Mouse (Mus musculus) heart, embryonic 11.5 days (tissue): Measurements from ENCODE around the gene Cacna1s. TPM values are rescaled to one million over a fixed set of nuclear protein-coding genes. Genes with fewer than 3 reads are reported as not detected.

ENCODE experiments used
- ATAC-seq: fragments of 200-750 bp; cut with Nextera tagmentation; replicated peaks from 2 replicates; pipeline ENCODE4 v1.8.0; 2017; ENCODE audit warnings: moderate library complexity; ENCODE audit not compliant: insufficient number of reproducible peaks, low FRiP score, low TSS enrichment
- H3K27ac ChIP-seq: fragments of 300-500 bp; sonication (generic); 2 replicates; pipeline ENCODE4 v1.5.1; 2014; ENCODE audit warnings: mild to moderate bottlenecking, low read depth, low read length
- H3K27me3 ChIP-seq: fragments of 300-500 bp; sonication (generic); 2 replicates; pipeline ENCODE4 v1.6.1; 2014; ENCODE audit warnings: mild to moderate bottlenecking, low read length, mixed read lengths; ENCODE audit not compliant: control insufficient read depth, insufficient read depth
- H3K36me3 ChIP-seq: fragments of 300-500 bp; sonication (generic); 2 replicates; pipeline ENCODE4 v1.6.1; 2014; ENCODE audit warnings: mild to moderate bottlenecking, low read length, moderate library complexity, mixed read lengths; ENCODE audit not compliant: control insufficient read depth, insufficient read depth
- H3K4me1 ChIP-seq: fragments of 300-500 bp; sonication (generic); 2 replicates; pipeline ENCODE4 v1.6.1; 2014; ENCODE audit warnings: low read length; ENCODE audit not compliant: control insufficient read depth, insufficient read depth
- H3K4me2 ChIP-seq: fragments of 300-500 bp; sonication (generic); 2 replicates; pipeline ENCODE4 v1.6.1; 2014; ENCODE audit warnings: mild to moderate bottlenecking, moderate library complexity
- H3K4me3 ChIP-seq: fragments of 300-500 bp; sonication (generic); 2 replicates; pipeline ENCODE4 v1.5.1; 2014; ENCODE audit warnings: low read depth, low read length
- H3K9ac ChIP-seq: fragments of 300-500 bp; sonication (generic); 2 replicates; pipeline ENCODE4 v1.6.1; 2014; ENCODE audit warnings: mild to moderate bottlenecking, low read depth, low read length, moderate library complexity
- H3K9me3 ChIP-seq: fragments of 300-500 bp; sonication (generic); replicated peaks from 2 replicates; pipeline ENCODE4 v1.6.1; 2016; ENCODE audit warnings: low read length; ENCODE audit not compliant: control insufficient read depth
- WGBS: fragments of 180-500 bp; shearing (Covaris S2); extraction: QIAGEN DNeasy Blood & Tissue Kit; methylation state at CpG from one replicate; pipeline ENCODE4 v1.1.7; 2014; ENCODE audit not compliant: insufficient replicate concordance; 5-methylcytosine and 5-hydroxymethylcytosine counted together
- polyA plus RNA-seq: library from polyadenylated mRNA; unstranded; fragments of >200 nt; fragmentation: Nextera tagmentation; extraction: Ambion mirVana; gene quantifications from 2 replicates; pipeline ENCODE4 v1.2.1, GENCODE M21; 2014

The Cacna1s gene
- polyA plus RNA-seq, 1 experiment from 2014 or later = 0.79 TPM

DNA sequence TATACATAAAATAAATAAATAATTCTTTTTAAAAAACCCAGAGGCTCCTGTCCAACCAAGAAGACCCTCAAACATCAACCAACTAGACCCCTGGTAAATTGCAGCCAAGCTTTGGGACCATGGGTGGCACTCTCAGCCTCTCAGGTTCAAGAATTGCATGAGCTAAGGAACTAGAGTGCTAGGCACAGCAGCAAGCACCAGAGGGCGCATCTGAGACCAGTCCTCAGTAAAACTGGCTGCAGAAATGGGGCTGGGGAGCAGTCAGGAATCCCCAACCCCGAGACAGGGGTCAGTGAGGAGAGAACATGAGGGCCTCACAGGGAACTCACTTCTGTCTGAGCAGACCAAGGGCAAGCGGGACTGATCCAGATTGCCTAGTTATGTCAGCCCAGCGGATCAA, 6.8 kb upstream of the Cacna1s start:
- Histone ChIP-seq H3K36me3 (no peaks in the 10 kb centered on the region), H3K27me3 (peaks cover 29% of the 10 kb centered on the region), H3K9me3 (no peaks in the 10 kb centered on the region), H3K4me1 (peaks cover 6% of the 10 kb centered on the region), H3K4me3 (no peak overlapping the region), H3K27ac (no peak overlapping the region), H3K4me2 (no peak overlapping the region), H3K9ac (no peak overlapping the region)
- no peak for ATAC-seq
- 13% methylated on average over 4 of the region's 4 CpGs for WGBS

DNA sequence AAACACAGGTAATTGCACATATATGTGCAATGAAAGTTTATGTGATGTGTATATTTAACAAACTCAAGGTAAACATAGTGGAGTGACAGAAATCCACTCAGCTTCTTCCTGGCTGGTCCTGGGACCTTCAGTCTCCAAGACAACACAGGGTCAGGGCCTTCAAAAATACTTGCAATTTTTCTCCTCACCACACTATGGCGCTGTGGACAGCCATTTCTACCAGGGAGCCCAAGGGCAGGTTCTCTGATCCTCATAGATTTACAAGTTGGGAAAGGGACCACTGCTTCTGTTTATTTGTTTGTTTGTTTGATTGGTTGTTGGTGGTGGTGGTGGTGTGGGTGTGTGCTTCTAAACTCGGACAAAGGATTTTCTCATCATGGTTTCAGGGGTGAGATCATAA, 5.1 kb upstream of the Cacna1s start:
- Histone ChIP-seq H3K9ac (no peak overlapping the region), H3K36me3 (no peaks in the 10 kb centered on the region), H3K4me2 (no peak overlapping the region), H3K27me3 (peaks cover 39% of the 10 kb centered on the region), H3K27ac (no peak overlapping the region), H3K4me3 (no peak overlapping the region), H3K9me3 (no peaks in the 10 kb centered on the region), H3K4me1 (peaks cover 16% of the 10 kb centered on the region)
- no peak for ATAC-seq
- 3% methylated on average over 2 of the region's 2 CpGs for WGBS

DNA sequence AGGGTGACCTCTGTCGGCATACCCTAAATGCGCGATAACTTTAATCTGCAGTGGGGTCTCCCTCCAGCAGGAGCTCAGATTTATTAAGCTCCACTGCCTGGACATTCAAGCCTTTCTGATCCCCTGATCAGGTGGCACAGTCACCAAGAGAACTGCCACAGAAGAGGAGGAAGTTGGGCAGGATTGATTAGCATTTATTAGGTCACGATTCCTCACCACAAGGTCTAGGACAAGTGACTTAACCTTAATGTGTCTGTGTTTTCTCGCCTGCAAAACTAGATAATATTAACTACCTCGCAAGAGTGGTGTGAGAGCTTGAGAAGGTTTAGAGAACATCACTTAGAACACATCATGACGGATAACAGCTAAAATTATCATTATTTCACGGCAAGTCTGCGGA, 4.7 kb upstream of the Cacna1s start:
- Histone ChIP-seq H3K9ac (no peak overlapping the region), H3K36me3 (no peaks in the 10 kb centered on the region), H3K9me3 (no peaks in the 10 kb centered on the region), H3K27me3 (peaks cover 41% of the 10 kb centered on the region), H3K27ac (no peak overlapping the region), H3K4me3 (no peak overlapping the region), H3K4me2 (no peak overlapping the region), H3K4me1 (peaks cover 16% of the 10 kb centered on the region)
- no peak for ATAC-seq
- 65% methylated on average over 9 of the region's 9 CpGs for WGBS

DNA sequence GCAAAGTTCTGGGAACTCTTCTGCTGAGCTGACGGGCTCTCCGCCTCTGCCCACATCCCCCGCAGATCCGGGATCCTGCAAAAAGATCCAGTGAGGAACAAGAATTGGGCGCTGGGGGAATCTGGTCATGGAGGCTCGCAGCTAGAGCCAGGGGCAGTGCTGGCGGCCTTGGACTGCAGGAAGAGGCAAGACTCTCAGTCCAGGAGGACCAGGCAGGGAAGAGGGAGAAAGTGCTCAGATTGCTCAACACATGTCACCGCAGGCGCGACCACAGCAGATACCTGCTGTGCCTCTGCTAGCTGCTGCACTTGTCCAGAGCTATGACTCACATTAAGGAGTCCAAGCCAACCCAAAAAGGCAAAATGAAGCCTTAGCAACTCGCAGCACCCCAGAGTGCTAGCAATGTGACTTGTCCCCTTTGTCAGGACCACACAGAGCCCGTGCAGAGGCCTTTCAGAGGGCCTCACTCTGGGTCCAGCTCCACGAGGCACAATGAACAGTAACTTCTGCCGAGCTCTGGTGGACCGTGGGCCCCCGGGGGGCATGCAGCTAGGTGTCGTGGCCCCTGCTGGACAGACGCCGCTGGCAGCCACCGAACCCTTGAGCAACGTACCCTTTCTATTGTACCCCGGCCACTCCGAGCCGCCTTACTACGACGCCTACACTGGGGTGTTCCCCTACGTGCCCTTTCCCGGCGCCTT, 2.1 kb upstream of the Cacna1s start, which contains the start of gene Ascl5:
TSS of gene Ascl5 (plus strand) at position 493 of the 701 bp plus-strand sequence.
- Histone ChIP-seq H3K4me2 (peak within 1 kb of the TSS; percentile 64), H3K27me3 (peaks cover 39% of the 10 kb centered on the region), H3K9ac (no peak within 1 kb of the TSS), H3K4me3 (peak within 1 kb of the TSS; percentile 31), H3K27ac (no peak within 1 kb of the TSS), H3K36me3 (no peaks in the 10 kb centered on the region), H3K4me1 (peaks cover 16% of the 10 kb centered on the region), H3K9me3 (no peaks in the 10 kb centered on the region)
- ATAC-seq = no peak
- 19% methylated on average over 29 of the region's 29 CpGs for WGBS

DNA sequence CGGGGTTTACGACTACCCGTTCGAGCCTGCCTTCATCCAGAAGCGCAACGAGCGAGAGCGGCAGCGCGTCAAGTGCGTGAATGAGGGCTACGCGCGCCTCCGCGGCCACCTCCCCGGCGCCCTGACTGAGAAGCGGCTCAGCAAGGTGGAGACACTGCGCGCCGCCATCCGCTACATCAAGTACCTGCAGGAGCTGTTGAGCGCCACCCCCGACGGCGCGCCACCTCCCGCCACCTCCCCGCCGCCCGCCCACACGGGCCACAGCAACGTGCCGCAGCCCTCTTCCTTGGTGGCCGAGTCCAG, 1.6 kb upstream of the Cacna1s start:
- WGBS = 1% methylated on average over 36 of the region's 36 CpGs
- Histone ChIP-seq H3K27me3 (peaks cover 39% of the 10 kb centered on the region), H3K9me3 (no peaks in the 10 kb centered on the region), H3K4me3 (peak overlapping the region; percentile 31), H3K36me3 (no peaks in the 10 kb centered on the region), H3K9ac (no peak overlapping the region), H3K27ac (no peak overlapping the region), H3K4me2 (peak overlapping the region; percentile 64), H3K4me1 (peaks cover 16% of the 10 kb centered on the region)
- 0 out of 2 replicates have a peak, but pooled peaks have one; percentile 15 for ATAC-seq

DNA sequence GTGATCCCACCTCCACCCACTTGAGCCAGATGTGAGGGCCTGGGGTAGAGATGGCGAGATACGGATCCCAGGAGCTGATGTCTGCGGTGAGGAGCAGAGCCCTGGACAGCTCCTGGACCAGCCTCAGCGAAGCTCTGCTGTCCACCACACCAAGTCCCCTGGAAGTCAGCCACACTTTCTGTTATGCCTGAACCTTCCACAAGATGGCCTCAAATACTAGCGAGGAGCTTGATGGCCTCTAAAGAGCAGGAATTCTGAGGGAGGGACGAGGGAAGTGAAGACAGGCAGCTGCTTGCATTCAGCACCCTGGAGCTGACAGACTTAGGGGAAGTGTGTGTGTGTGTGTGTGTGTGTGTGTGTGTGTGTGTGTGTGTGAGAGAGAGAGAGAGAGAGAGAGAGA, 1.1 kb upstream of the Cacna1s start:
- Histone ChIP-seq H3K27ac (no peak overlapping the region), H3K9ac (no peak overlapping the region), H3K4me3 (peak overlapping the region; percentile 31; the same call in 1 of the 2 replicates), H3K27me3 (peaks cover 39% of the 10 kb centered on the region), H3K9me3 (no peaks in the 10 kb centered on the region), H3K36me3 (no peaks in the 10 kb centered on the region), H3K4me2 (peak overlapping the region; percentile 64), H3K4me1 (peaks cover 16% of the 10 kb centered on the region)
- peak; percentile 25; the same call in 1 of the 2 replicates for ATAC-seq
- 0% methylated on average over 6 of the region's 6 CpGs for WGBS

DNA sequence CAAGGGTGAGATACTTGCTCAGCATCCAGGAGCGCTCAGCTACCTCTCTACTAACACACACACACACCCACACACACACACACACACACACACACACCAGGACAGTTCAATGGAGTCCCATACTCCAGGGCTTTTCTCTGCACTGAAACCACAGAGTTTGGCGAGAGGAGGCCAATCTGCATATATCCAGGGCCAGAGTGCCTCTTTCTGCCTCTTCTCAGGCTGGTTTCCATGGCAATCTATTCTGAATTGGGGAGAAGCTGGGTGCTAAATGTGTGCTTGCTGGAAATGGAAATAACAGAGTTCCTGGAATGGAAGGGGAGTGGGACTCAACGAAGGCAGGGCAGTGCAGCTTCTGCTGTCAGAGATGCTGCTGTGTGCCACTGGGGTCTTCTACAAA, 3.2 kb downstream of the Cacna1s start:
- peaks cover 15% of the 10 kb centered on the region for H3K27me3 ChIP-seq
- ATAC-seq = no peak
- peaks cover 10% of the 10 kb centered on the region for H3K4me1 ChIP-seq
- H3K4me2 ChIP-seq = no peak overlapping the region
- no peak overlapping the region for H3K4me3 ChIP-seq
- no peaks in the 10 kb centered on the region for H3K9me3 ChIP-seq
- no peaks in the 10 kb centered on the region for H3K36me3 ChIP-seq
- WGBS = 68% methylated on average over 3 of the region's 3 CpGs
- no peak overlapping the region for H3K9ac ChIP-seq
- no peak overlapping the region for H3K27ac ChIP-seq

DNA sequence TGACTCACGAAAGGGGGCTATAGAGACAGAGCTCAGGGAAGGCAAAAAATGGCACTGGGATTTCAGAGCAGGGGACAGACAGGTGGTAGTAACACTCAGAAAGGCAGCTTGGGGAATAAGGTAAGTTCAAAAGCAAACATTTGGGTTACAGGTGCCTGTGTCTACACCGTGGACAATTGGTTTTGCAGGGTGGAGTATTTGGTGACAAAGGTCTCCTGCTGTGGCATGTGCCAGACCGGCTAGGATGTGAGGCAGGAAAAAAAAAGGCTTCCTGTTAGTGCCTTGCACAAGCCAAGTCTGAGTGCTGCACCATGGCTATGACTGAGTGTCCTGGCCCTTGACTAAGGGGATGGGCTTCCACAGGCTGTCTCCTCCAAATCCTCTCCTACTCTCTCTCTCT, 6.0 kb downstream of the Cacna1s start:
- WGBS = 56% methylated on average over 3 of the region's 3 CpGs
- Histone ChIP-seq H3K36me3 (no peaks in the 10 kb centered on the region), H3K27ac (no peak overlapping the region), H3K9ac (no peak overlapping the region), H3K4me2 (no peak overlapping the region), H3K27me3 (peaks cover 3% of the 10 kb centered on the region; the same call in 1 of the 2 replicates), H3K9me3 (no peaks in the 10 kb centered on the region), H3K4me1 (peaks cover 5% of the 10 kb centered on the region; the same call in 1 of the 2 replicates), H3K4me3 (no peak overlapping the region)
- no peak for ATAC-seq
